Comparison of ENCODE assay signal across 8 mouse cellular contexts in genomic region chr1:57376806-57377205, GRCm38 (mm10). TPM values are rescaled to one million over a fixed set of nuclear protein-coding genes. Genes with fewer than 3 reads are reported as not detected.
A peak's percentile ranks its signal among the peaks of the same experiment; 100 is the strongest.
DNase-seq lines count a peak whose midpoint lies in the region; ATAC-seq and TF ChIP-seq lines count a peak whose summit lies in the region.

No protein-coding gene starts in this region.

- no peak for TF ChIP-seq CTCF in CH12.LX (conservative IDR thresholded peaks at IDR 0.05 in 1 of 2, IDR thresholded peaks at IDR 0.05 in 1 of 2; ENCODE audit: low read depth in 2 of 2, low read length in 2 of 2)

- TF ChIP-seq EP300 in CH12.LX (IDR thresholded peaks at IDR 0.05; ENCODE audit: low read length): no peak

- H3K79me2 ChIP-seq in CH12.LX (replicated peaks; ENCODE audit: control insufficient read depth, extremely low read depth, insufficient read depth, poor library complexity, severe bottlenecking): no peaks in the 10 kb centered on the region

- no peaks in the 10 kb centered on the region for H3K27me3 ChIP-seq in CH12.LX (replicated peaks)
- no peaks in the 10 kb centered on the region for H3K27me3 ChIP-seq in forebrain, embryonic 13.5 days
- H3K27me3 ChIP-seq in liver, embryonic 12.5 days (replicated peaks): no peaks in the 10 kb centered on the region

- no peak for TF ChIP-seq RAD21 in CH12.LX (IDR thresholded peaks at IDR 0.05; ENCODE audit: low read depth, low read length)

- H3K36me3 ChIP-seq in CH12.LX (replicated peaks in 1 of 2; ENCODE audit: control insufficient read depth in 1 of 2, insufficient read depth in 1 of 2, low read length in 1 of 2): peaks cover 3 to 18% of the 10 kb centered on the region in 2 experiments
- H3K36me3 ChIP-seq in forebrain, embryonic 13.5 days (ENCODE audit: poor library complexity, severe bottlenecking): no peaks in the 10 kb centered on the region; the same call in 1 of the 2 replicates
- H3K36me3 ChIP-seq in liver, embryonic 12.5 days: peaks cover 5% of the 10 kb centered on the region; the same call in 1 of the 2 replicates

- H3K9me3 ChIP-seq in CH12.LX (replicated peaks; ENCODE audit: low read length): peaks cover 1% of the 10 kb centered on the region
- H3K9me3 ChIP-seq in forebrain, embryonic 13.5 days (replicated peaks): no peaks in the 10 kb centered on the region
- H3K9me3 ChIP-seq in liver, embryonic 12.5 days (replicated peaks): no peaks in the 10 kb centered on the region

- dilution Hi-C loops in CH12.LX (cut with MboI; ENCODE audit: extremely low pct_ligation_motif_present, extremely low pct_unique_long_range_greater_than_20kb, low sequenced_read_pairs): no loop called here

- peaks cover 4 to 31% of the 10 kb centered on the region in 2 experiments; a peak in 3 of 4 replicates for H3K4me1 ChIP-seq in CH12.LX (ENCODE audit: control insufficient read depth in 1 of 2, insufficient read depth in 2 of 2)
- peaks cover 22% of the 10 kb centered on the region for H3K4me1 ChIP-seq in forebrain, embryonic 13.5 days
- peaks cover 23% of the 10 kb centered on the region for H3K4me1 ChIP-seq in liver, embryonic 12.5 days

- H3K27ac ChIP-seq in CH12.LX (ENCODE audit: insufficient read depth, low read depth): no peak overlapping the region
- no peak overlapping the region for H3K27ac ChIP-seq in forebrain, embryonic 13.5 days
- H3K27ac ChIP-seq in liver, embryonic 12.5 days: peak overlapping the region; percentile 79

- no peak for TF ChIP-seq POLR2A in CH12.LX (IDR thresholded peaks at IDR 0.05; ENCODE audit: low read depth, low read length)

- 69% methylated on average over 6 of the region's 6 CpGs for WGBS in forebrain, embryonic 13.5 days
- WGBS in liver, embryonic 12.5 days (ENCODE audit: insufficient replicate concordance): 37% methylated on average over 6 of the region's 6 CpGs

- peak overlapping the region; percentile 93 for H3K4me2 ChIP-seq in CH12.LX (ENCODE audit: insufficient read depth, low read depth, poor library complexity, severe bottlenecking)
- peak overlapping the region; percentile 89 for H3K4me2 ChIP-seq in forebrain, embryonic 13.5 days
- peak overlapping the region; percentile 97 for H3K4me2 ChIP-seq in liver, embryonic 12.5 days

- no peak for ATAC-seq in forebrain, embryonic 13.5 days
- no peak for ATAC-seq in liver, embryonic 12.5 days

- H3K4me3 ChIP-seq in CH12.LX (replicated peaks in 1 of 3; ENCODE audit: low read depth in 2 of 3, low read length in 2 of 3, poor library complexity in 1 of 3): peak overlapping the region; percentile 66 to 93 (median 89)
- H3K4me3 ChIP-seq in forebrain, embryonic 13.5 days: peak overlapping the region; percentile 67
- H3K4me3 ChIP-seq in liver, embryonic 12.5 days: peak overlapping the region; percentile 98

- in situ Hi-C loops in CH12.LX (cut with MboI; ENCODE audit: low pct_ligation_motif_present, low pct_unique_long_range_greater_than_20kb, low sequenced_read_pairs): no loop called here

- DNase-seq in A20 (ENCODE audit: low read depth, low spot score) (peak; percentile 31), CH12.LX (ENCODE audit: extremely low read depth) (no peak)
- DNase-seq in right cerebral cortex, postnatal 36 days (ENCODE audit: low spot score in 2 of 2): no peak
- DNase-seq in spleen, adult 18-20 months: no peak
- no peak for DNase-seq in adrenal gland, adult 2 months
- DNase-seq in cerebellum, adult 11 months: no peak

- peak overlapping the region; percentile 60; the same call in 1 of the 2 replicates for H3K9ac ChIP-seq in CH12.LX (ENCODE audit: insufficient read depth, low read depth)
- H3K9ac ChIP-seq in forebrain, embryonic 13.5 days: no peak overlapping the region
- H3K9ac ChIP-seq in liver, embryonic 12.5 days: peak overlapping the region; percentile 98

TF ChIP-seq in CH12.LX, 34 proteins besides CTCF, POLR2A, EP300 and RAD21:
- TF ChIP-seq MAX (IDR thresholded peaks at IDR 0.05; ENCODE audit: low read length): no peak
- no peak for TF ChIP-seq NRF1 (IDR thresholded peaks at IDR 0.05; ENCODE audit: low read depth, low read length)
- TF ChIP-seq POLR2AphosphoS2 (IDR thresholded peaks at IDR 0.05; ENCODE audit: low read depth, low read length): no peak
- TF ChIP-seq MAFK (IDR thresholded peaks at IDR 0.05; ENCODE audit: insufficient replicate concordance, low read length): no peak
- TF ChIP-seq CHD1 (IDR thresholded peaks at IDR 0.05; ENCODE audit: low read depth, low read length): no peak
- TF ChIP-seq UBTF (IDR thresholded peaks at IDR 0.05; ENCODE audit: low read depth, low read length): no peak
- TF ChIP-seq E2F4 (IDR thresholded peaks at IDR 0.05; ENCODE audit: insufficient replicate concordance, low read depth, low read length): no peak
- no peak for TF ChIP-seq TCF12 (IDR thresholded peaks at IDR 0.05; ENCODE audit: low read depth, low read length)
- no peak for TF ChIP-seq SMC3 (IDR thresholded peaks at IDR 0.05; ENCODE audit: low read depth, low read length)
- TF ChIP-seq NELFE (IDR thresholded peaks at IDR 0.05; ENCODE audit: low read depth, low read length): no peak
- no peak for TF ChIP-seq USF1 (IDR thresholded peaks at IDR 0.05; ENCODE audit: low read depth, low read length)
- no peak for TF ChIP-seq ELF1 (IDR thresholded peaks at IDR 0.05; ENCODE audit: low read depth, low read length)
- no peak for TF ChIP-seq ZNF384 (IDR thresholded peaks at IDR 0.05; ENCODE audit: low read depth, low read length)
- TF ChIP-seq USF2 (conservative IDR thresholded peaks at IDR 0.05; ENCODE audit: low read depth, low read length): no peak
- TF ChIP-seq SIN3A (IDR thresholded peaks at IDR 0.05; ENCODE audit: low read length): no peak
TF ChIP-seq in CH12.LX: peak in this region for 0.

RNA-seq across cellular contexts. Expression of gene 1700066M21Rik, which starts 0.6 kb away (rescaled TPM):
- total RNA-seq in CH12.LX (2012; rRNA removed) (8.0 TPM in 2 replicates), CH12.LX (2014; rRNA removed) (17.4 and 19.4 TPM in 2 replicates)
- polyA plus RNA-seq in CH12.LX (2012; ENCODE audit: insufficient read length, low read depth): 5.9 and 7.0 TPM in 2 replicates
- 21.0 and 22.3 TPM in 2 replicates for polyA plus RNA-seq in forebrain, embryonic 13.5 days (2015; fragmentation: Nextera tagmentation; extraction: Ambion mirVana)
- polyA plus RNA-seq in liver, embryonic 12.5 days (2016; fragmentation: Nextera tagmentation; extraction: Ambion mirVana): 11.2 TPM in 2 replicates
- 1 to 10 TPM; 6.6 to 8.7 TPM for total RNA-seq in adrenal gland, adult 2 months (2021)
- polyA plus RNA-seq in adrenal gland, adult 2 months (2012; rRNA removed): 49.2 and 50.1 TPM in 2 replicates

RNA-seq across cellular contexts. Expression of gene Maip1, which starts 29.3 kb away (rescaled TPM):
- total RNA-seq in CH12.LX (2012; rRNA removed): 7.0 and 8.7 TPM in 2 replicates
- total RNA-seq in CH12.LX (2014; rRNA removed): 15.5 and 15.7 TPM in 2 replicates
- polyA plus RNA-seq in CH12.LX (2012; ENCODE audit: insufficient read length, low read depth): 13.6 and 13.9 TPM in 2 replicates
- 17.4 and 18.4 TPM in 2 replicates for polyA plus RNA-seq in forebrain, embryonic 13.5 days (2015; fragmentation: Nextera tagmentation; extraction: Ambion mirVana)
- 11.9 and 13.2 TPM in 2 replicates for polyA plus RNA-seq in liver, embryonic 12.5 days (2016; fragmentation: Nextera tagmentation; extraction: Ambion mirVana)
- total RNA-seq in adrenal gland, adult 2 months (2021): 10 to 100 TPM; 10.3 to 11.6 TPM
- polyA plus RNA-seq in adrenal gland, adult 2 months (2012; rRNA removed): 7.5 and 8.8 TPM in 2 replicates

RNA-seq across cellular contexts. Expression of gene Tyw5, which starts 30.1 kb away (rescaled TPM):
- 20.3 and 21.3 TPM in 2 replicates for total RNA-seq in CH12.LX (2012; rRNA removed)
- total RNA-seq in CH12.LX (2014; rRNA removed): 50.1 and 68.9 TPM in 2 replicates
- polyA plus RNA-seq in CH12.LX (2012; ENCODE audit: insufficient read length, low read depth): 21.0 and 24.7 TPM in 2 replicates
- 22.7 and 23.1 TPM in 2 replicates for polyA plus RNA-seq in forebrain, embryonic 13.5 days (2015; fragmentation: Nextera tagmentation; extraction: Ambion mirVana)
- polyA plus RNA-seq in liver, embryonic 12.5 days (2016; fragmentation: Nextera tagmentation; extraction: Ambion mirVana): 19.1 and 21.3 TPM in 2 replicates
- total RNA-seq in adrenal gland, adult 2 months (2021): 10 to 100 TPM; 14.4 to 15.7 TPM
- polyA plus RNA-seq in adrenal gland, adult 2 months (2012; rRNA removed): 0.68 and 0.89 TPM in 2 replicates

Comparison
In these comparisons a context has a peak if more than half of its experiments do, and no peak if none do; other contexts are left out.
1. RNA of gene Tyw5, which starts 30.1 kb away (polyA plus RNA-seq): 22.7 to 23.1 TPM in forebrain, embryonic 13.5 days, 19.1 to 21.3 TPM in liver, embryonic 12.5 days and 21.0 to 24.7 TPM in CH12.LX; 0.68 to 0.89 TPM in adrenal gland, adult 2 months; every median in the first group is over 10 times any median in the second.
2. Peak in every context shown above with its lines, with median percentiles within 50 percentile points of each other: H3K4me2 ChIP-seq and H3K4me3 ChIP-seq.